Comparison of ENCODE assay signal across 22 mouse cellular contexts in genomic region chr8:94699366-94699765, GRCm38 (mm10). TPM values are rescaled to one million over a fixed set of nuclear protein-coding genes. Genes with fewer than 3 reads are reported as not detected.
A peak's percentile ranks its signal among the peaks of the same experiment; 100 is the strongest.
DNase-seq lines count a peak whose midpoint lies in the region; ATAC-seq lines count a peak whose summit lies in the region.
"Had no signal": no experiment of that assay in that cellular context is flagged by ENCODE, and none has a peak within 500 bp of the region (broad histone marks: within the 10 kb centered on the region; RNA-seq: fewer than 3 reads in every experiment).

No protein-coding gene starts in this region.

- 67% methylated on average over 16 of the region's 16 CpGs for WGBS in midbrain, embryonic 11.5 days
- WGBS in midbrain, embryonic 10.5 days: 71% methylated on average over 16 of the region's 16 CpGs

- H3K4me2 ChIP-seq in midbrain, embryonic 11.5 days: no peak overlapping the region
- H3K4me2 ChIP-seq: forebrain, embryonic 12.5 days; heart, embryonic 13.5 days; hindbrain, embryonic 13.5 days had no signal

- H3K27ac ChIP-seq in midbrain, embryonic 11.5 days (ENCODE audit: low read depth, low read length): no peak overlapping the region
- no peak overlapping the region for H3K27ac ChIP-seq in midbrain, embryonic 10.5 days (replicated peaks)
- H3K27ac ChIP-seq: forebrain, embryonic 12.5 days; heart, embryonic 13.5 days; hindbrain, embryonic 13.5 days had no signal

- H3K9me3 ChIP-seq in midbrain, embryonic 11.5 days (ENCODE audit: control insufficient read depth, low read length): no peaks in the 10 kb centered on the region
- no peaks in the 10 kb centered on the region for H3K9me3 ChIP-seq in midbrain, embryonic 10.5 days (replicated peaks)
- H3K9me3 ChIP-seq: forebrain, embryonic 12.5 days; heart, embryonic 13.5 days; hindbrain, embryonic 13.5 days had no signal

- no peak overlapping the region for H3K9ac ChIP-seq in midbrain, embryonic 11.5 days (ENCODE audit: low read length)
- H3K9ac ChIP-seq: forebrain, embryonic 12.5 days; heart, embryonic 13.5 days; hindbrain, embryonic 13.5 days had no signal

- intact Hi-C loops in gastrocnemius, postnatal 36 days (cut with DNase I): no loop called here

- ATAC-seq in midbrain, embryonic 11.5 days (ENCODE audit: low FRiP score): no peak
- ATAC-seq: inflammation-experienced regulatory T-cells, adult 6 months had no signal

- H3K36me3 ChIP-seq in midbrain, embryonic 11.5 days (ENCODE audit: control insufficient read depth, insufficient read depth, low read length): no peaks in the 10 kb centered on the region
- no peaks in the 10 kb centered on the region for H3K36me3 ChIP-seq in midbrain, embryonic 10.5 days
- H3K36me3 ChIP-seq: forebrain, embryonic 12.5 days; heart, embryonic 13.5 days; hindbrain, embryonic 13.5 days had no signal

- peaks cover 33% of the 10 kb centered on the region for H3K27me3 ChIP-seq in midbrain, embryonic 11.5 days (ENCODE audit: control insufficient read depth, insufficient read depth, low read length)
- peaks cover 51% of the 10 kb centered on the region for H3K27me3 ChIP-seq in midbrain, embryonic 10.5 days (ENCODE audit: low read depth, poor library complexity, severe bottlenecking)

- peaks cover 10% of the 10 kb centered on the region for H3K4me1 ChIP-seq in midbrain, embryonic 11.5 days (ENCODE audit: control insufficient read depth, insufficient read depth, low read length)
- H3K4me1 ChIP-seq in midbrain, embryonic 10.5 days: peaks cover 28% of the 10 kb centered on the region

- no peak overlapping the region for H3K4me3 ChIP-seq in midbrain, embryonic 11.5 days (ENCODE audit: low read depth, low read length)
- H3K4me3 ChIP-seq in midbrain, embryonic 10.5 days: no peak overlapping the region
- H3K4me3 ChIP-seq: forebrain, embryonic 12.5 days; heart, embryonic 13.5 days; hindbrain, embryonic 13.5 days had no signal

- DNase-seq in frontal cortex, postnatal 36 days (ENCODE audit: low spot score in 2 of 2): peak; percentile 44 to 54
- DNase-seq in frontal cortex, postnatal 14 days (ENCODE audit: low spot score in 2 of 2): no peak
- DNase-seq in midbrain, embryonic 11.5 days (ENCODE audit: low spot score, missing footprints): peak; percentile 64
- DNase-seq in midbrain, embryonic 10.5 days (ENCODE audit: low spot score): no peak
- DNase-seq in brain, adult 2 months (ENCODE audit: low read depth, low spot score): peak; percentile 80
- DNase-seq in testis, postnatal 10 days (ENCODE audit: low spot score): peak; percentile 34
- no peak for DNase-seq in gastrocnemius, postnatal 36 days
- DNase-seq: adrenal gland, postnatal 36 days; cerebellum, adult 8-10 months; kidney, adult 2 months; kidney, postnatal 14 days; left cerebral cortex, postnatal 4 days; lung, adult 18-20 months had no signal

RNA-seq across cellular contexts. Expression of gene Pllp, which starts 3.3 kb away (rescaled TPM):
- polyA plus RNA-seq in midbrain, embryonic 11.5 days (2014; fragmentation: Nextera tagmentation; extraction: Ambion mirVana): 0.66 TPM in 1 of 2 replicates, not detected in the other
- 0.34 and 0.36 TPM in 2 replicates for polyA plus RNA-seq in midbrain, embryonic 10.5 days (2016; fragmentation: Nextera tagmentation; extraction: Ambion mirVana)
- 1 to 10 TPM in 1 of 2 experiments, under 1 TPM in 1; 0.51 to 3.4 TPM for total RNA-seq in gastrocnemius, postnatal 36 days (2021)
- total RNA-seq: MEL had no signal

RNA-seq across cellular contexts. Expression of gene Arl2bp, which starts 33.0 kb away (rescaled TPM):
- 94.6 and 108 TPM in 2 replicates for polyA plus RNA-seq in midbrain, embryonic 11.5 days (2014; fragmentation: Nextera tagmentation; extraction: Ambion mirVana)
- 210 and 222 TPM in 2 replicates for polyA plus RNA-seq in midbrain, embryonic 10.5 days (2016; fragmentation: Nextera tagmentation; extraction: Ambion mirVana)
- total RNA-seq in gastrocnemius, postnatal 36 days (2021): 10 to 100 TPM; 53.8 to 67.4 TPM

RNA-seq across cellular contexts. Expression of gene Ccl22, which starts 46.0 kb away (rescaled TPM):
- not detected in 2 replicates for polyA plus RNA-seq in midbrain, embryonic 11.5 days (2014; fragmentation: Nextera tagmentation; extraction: Ambion mirVana)
- not detected in 2 replicates for polyA plus RNA-seq in midbrain, embryonic 10.5 days (2016; fragmentation: Nextera tagmentation; extraction: Ambion mirVana)
- not detected for total RNA-seq in gastrocnemius, postnatal 36 days (2021)
- total RNA-seq: adrenal gland, postnatal 36 days; gastrocnemius, postnatal 4 days; heart, postnatal 25 days; layer of hippocampus, postnatal 25 days; left cerebral cortex, postnatal 4 days; MEL had no signal
- polyA plus RNA-seq: forebrain, embryonic 12.5 days; heart, embryonic 13.5 days; hindbrain, embryonic 13.5 days; inflammation-experienced regulatory T-cells, adult 6 months; stomach, embryonic 14.5 days had no signal

Comparison
In these comparisons a context has a peak if more than half of its experiments do, and no peak if none do; other contexts are left out.
1. DNase-seq: peak in frontal cortex, postnatal 36 days (2 of 2), midbrain, embryonic 11.5 days (single experiment), brain, adult 2 months (single experiment) and testis, postnatal 10 days (single experiment); none in frontal cortex, postnatal 14 days (0 of 2), midbrain, embryonic 10.5 days (single experiment) and gastrocnemius, postnatal 36 days (0 of 2).